Mouse (Mus musculus) MEL (cell line): Measurements from ENCODE around the gene Hif1an. TPM values are rescaled to one million over a fixed set of nuclear protein-coding genes. Genes with fewer than 3 reads are reported as not detected.

Experiments
- DNase-seq: peaks from one replicate; pipeline ENCODE4 v3.0.0; 2011; ENCODE audit warnings: low read depth, low spot score
- H3K27ac ChIP-seq: 2 replicates; pipeline ENCODE4 v1.5.1; 2012; ENCODE audit warnings: low read depth, mild to moderate bottlenecking, control low read depth, low read length, moderate library complexity; ENCODE audit not compliant: control insufficient read depth
- H3K27me3 ChIP-seq, 2 experiments: fragments of 150-350 bp in 1 of 2; sonication (generic) in 1 of 2; 2 replicates each; pipeline ENCODE4 v1.6.1; 2012; ENCODE audit warnings: low read length in 2 of 2, mild to moderate bottlenecking in 2 of 2, improper control_type of control experiment in 1 of 2, moderate library complexity in 1 of 2; ENCODE audit not compliant: insufficient read depth in 2 of 2, control insufficient read depth in 1 of 2
- H3K36me3 ChIP-seq, 2 experiments: 2 replicates each; pipeline ENCODE4 v1.6.1; 2012 to 2014; ENCODE audit warnings: low read length in 2 of 2, improper control_type of control experiment in 1 of 2, inconsistent platforms in 1 of 2, mild to moderate bottlenecking in 1 of 2; ENCODE audit not compliant: insufficient read depth in 2 of 2, control insufficient read depth in 1 of 2
- H3K4me1 ChIP-seq, 2 experiments: fragments of 150-350 bp in 1 of 2; sonication (generic) in 1 of 2; 2 replicates each; pipeline ENCODE4 v1.6.1; 2012; ENCODE audit warnings: low read length in 2 of 2, improper control_type of control experiment in 1 of 2, mild to moderate bottlenecking in 1 of 2; ENCODE audit not compliant: insufficient read depth in 2 of 2, control insufficient read depth in 1 of 2
- H3K4me3 ChIP-seq, 2 experiments: fragments of 150-350 bp in 1 of 2; sonication (generic) in 1 of 2; 2 replicates each; pipeline ENCODE4 v1.5.1; 2012; ENCODE audit warnings: low read depth in 2 of 2, low read length in 2 of 2, mild to moderate bottlenecking in 2 of 2, moderate library complexity in 2 of 2, control low read depth in 1 of 2, improper control_type of control experiment in 1 of 2; ENCODE audit not compliant: control insufficient read depth in 1 of 2, insufficient read depth in 1 of 2
- H3K79me2 ChIP-seq: 2 replicates; pipeline ENCODE4 v1.6.1; 2012; ENCODE audit warnings: mild to moderate bottlenecking, low read length, moderate library complexity; ENCODE audit not compliant: control insufficient read depth, poor library complexity, insufficient read depth
- H3K9ac ChIP-seq: 2 replicates; pipeline ENCODE4 v1.6.1; 2012; ENCODE audit warnings: low read depth, mild to moderate bottlenecking, control low read depth, low read length, moderate library complexity; ENCODE audit not compliant: control insufficient read depth, poor library complexity, severe bottlenecking
- H3K9me3 ChIP-seq: fragments of 150-350 bp; sonication (generic); replicated peaks from 2 replicates; pipeline ENCODE4 v1.6.1; 2012; ENCODE audit warnings: mild to moderate bottlenecking, low read length, improper control_type of control experiment, moderate library complexity; ENCODE audit not compliant: insufficient read depth
- CHD1 ChIP-seq: IDR thresholded peaks from 2 replicates; pipeline ENCODE4 v1.6.1; 2012; ENCODE audit warnings: low read depth, mild to moderate bottlenecking, inconsistent platforms, low read length, improper control_type of control experiment
- ELF1 ChIP-seq: IDR thresholded peaks from 2 replicates; pipeline ENCODE4 v1.6.1; 2014; ENCODE audit warnings: low read depth, mild to moderate bottlenecking, inconsistent platforms, low read length, improper control_type of control experiment, moderate library complexity
- KAT2A ChIP-seq: conservative IDR thresholded peaks from 2 replicates; pipeline ENCODE4 v1.6.1; 2012; ENCODE audit warnings: low read depth, low read length, improper control_type of control experiment, inconsistent platforms
- SIN3A ChIP-seq: IDR thresholded peaks from 2 replicates; pipeline ENCODE4 v1.6.1; 2012; ENCODE audit warnings: low read length, improper control_type of control experiment, inconsistent platforms
- ZMIZ1 ChIP-seq: IDR thresholded peaks from 2 replicates; pipeline ENCODE4 v1.6.1; 2012; ENCODE audit warnings: low read depth, mild to moderate bottlenecking, inconsistent platforms, low read length, improper control_type of control experiment, moderate library complexity
- polyA plus RNA-seq, 2 experiments: library from polyadenylated mRNA; stranded (reverse) in 1 of 2; unstranded in 1 of 2; fragments of >175 nt in 1 of 2; fragments of >200 nt in 1 of 2; gene quantifications; 2 replicates each; pipeline versions ENCODE4 v1.2.1 to v1.2.4; 2012; ENCODE audit warnings: low replicate concordance in 2 of 2, low read depth in 1 of 2; ENCODE audit not compliant: insufficient read length in 2 of 2, insufficient read depth in 1 of 2, missing spikeins in 1 of 2
- total RNA-seq: library from RNA; depleted of rRNA; stranded (reverse); fragments of 300-350 nt; gene quantifications from 2 replicates; pipeline ENCODE4 v1.2.3, GENCODE M21; 2012; rRNA removed

Gene Hif1an
- total and polyA plus RNA-seq, 3 experiments: 16.9 to 54.5 (median 36.1) TPM

- DNase-seq: no peak
- H3K27ac ChIP-seq: no peak overlapping the region
- peaks cover 2% of the 10 kb centered on the region in 2 experiments; a peak in 3 of 4 replicates for H3K27me3 ChIP-seq
- no peaks in the 10 kb centered on the region for H3K9me3 ChIP-seq
- no peak overlapping the region for H3K4me3 ChIP-seq
- no peaks in the 10 kb centered on the region for H3K4me1 ChIP-seq
- no peak overlapping the region for H3K9ac ChIP-seq
- H3K79me2 ChIP-seq: no peaks in the 10 kb centered on the region
- TF ChIP-seq SIN3A (no peak), KAT2A (no peak), CHD1 (no peak), ZMIZ1 (no peak), ELF1 (no peak)
- no peaks in the 10 kb centered on the region for H3K36me3 ChIP-seq
These were observed 55.5 kb downstream of the Hif1an start for GRCm38 (mm10) chr19:44618166-44618565.

Other genes with a start within 250 kb of the Hif1an start
- 0.16 and 0.31 TPM in 2 replicates for gene Scd4, start 229.8 kb upstream of the Hif1an start, total RNA-seq
- under 1 TPM in 1 of 2 experiments, not detected in 1; 0.36 TPM for gene Scd4, start 229.8 kb upstream of the Hif1an start, polyA plus RNA-seq
- 100 and 147 TPM in 2 replicates for gene Scd1, start 155.0 kb upstream of the Hif1an start, total RNA-seq
- gene Scd1, start 155.0 kb upstream of the Hif1an start, polyA plus RNA-seq: 100 to 1,000 TPM in 1 of 2 experiments, not detected in 1; 183 TPM
- gene Wnt8b, start 69.4 kb upstream of the Hif1an start, total RNA-seq: not detected in 2 replicates
- not detected for gene Wnt8b, start 69.4 kb upstream of the Hif1an start, polyA plus RNA-seq
- 0.12 and 0.29 TPM in 2 replicates for gene Sec31b, start 17.0 kb upstream of the Hif1an start, total RNA-seq
- gene Sec31b, start 17.0 kb upstream of the Hif1an start, polyA plus RNA-seq: 1 to 10 TPM in 1 of 2 experiments, not detected in 1; 1.2 TPM
- not detected in 2 replicates for gene Gm20538, start 10.0 kb upstream of the Hif1an start, total RNA-seq
- gene Gm20538, start 10.0 kb upstream of the Hif1an start, polyA plus RNA-seq: not detected
- gene Ndufb8, start 7.4 kb upstream of the Hif1an start, total RNA-seq: 685 and 725 TPM in 2 replicates
- 1,000 to 10,000 TPM in 1 of 2 experiments, 100 to 1,000 TPM in 1; 592 to 1,203 TPM for gene Ndufb8, start 7.4 kb upstream of the Hif1an start, polyA plus RNA-seq
- not detected in 2 replicates for gene Pax2, start 193.2 kb downstream of the Hif1an start, total RNA-seq
- gene Pax2, start 193.2 kb downstream of the Hif1an start, polyA plus RNA-seq: not detected